ENCODE assay signal across 8 mouse cellular contexts in the genomic region with DNA sequence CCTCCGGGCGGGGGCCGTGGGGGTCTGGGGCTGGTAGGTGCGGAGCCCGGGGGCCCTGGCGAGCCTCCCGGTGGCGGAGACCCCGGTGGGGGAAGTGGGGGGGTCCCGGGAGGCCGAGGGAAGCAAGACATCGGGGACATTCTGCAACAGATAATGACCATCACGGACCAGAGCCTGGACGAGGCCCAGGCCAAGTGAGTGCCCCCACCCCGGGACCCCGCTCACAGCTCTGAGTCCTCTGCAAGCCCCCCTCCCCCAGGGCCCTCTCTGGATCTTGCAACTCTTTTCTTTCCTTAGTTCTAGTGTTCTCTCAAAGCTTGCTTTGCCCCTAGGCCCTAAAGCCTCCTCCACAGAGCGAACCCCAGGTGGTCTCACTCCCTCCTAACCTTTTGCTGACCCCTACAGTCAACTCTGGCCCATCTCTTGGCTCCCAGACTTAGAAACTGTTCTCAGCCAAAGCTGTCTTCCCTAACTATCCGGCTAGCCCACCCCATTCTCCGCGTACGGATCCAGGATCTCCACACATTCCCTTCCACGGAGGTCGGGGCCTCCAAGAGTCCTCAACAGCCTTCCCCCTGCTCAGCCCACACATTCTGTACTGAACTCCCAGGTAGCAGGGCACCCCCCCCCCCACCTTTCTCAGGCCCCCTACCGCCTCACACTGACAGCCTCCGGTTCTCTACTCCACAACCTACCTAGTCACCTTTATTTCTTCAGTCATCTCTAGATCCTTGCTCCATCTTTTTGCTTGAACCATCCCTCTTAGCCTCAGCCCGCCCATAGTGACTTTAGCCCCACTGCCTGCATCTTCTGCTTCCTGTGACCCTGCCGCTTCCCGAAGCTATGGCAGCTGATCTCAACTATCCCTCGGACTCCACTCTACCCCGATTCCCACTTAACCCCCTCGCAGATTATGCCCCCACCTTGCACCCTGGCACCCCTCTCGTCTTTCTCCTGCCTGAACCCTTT. TPM values are rescaled to one million over a fixed set of nuclear protein-coding genes. Genes with fewer than 3 reads are reported as not detected.
DNase-seq lines count a peak whose midpoint lies in the region; ATAC-seq and TF ChIP-seq lines count a peak whose summit lies in the region.

No protein-coding gene starts in this region.

- H3K9me3 ChIP-seq in forebrain, embryonic 12.5 days: no peaks in the 10 kb centered on the region
- H3K9me3 ChIP-seq in kidney, embryonic 14.5 days (ENCODE audit: control insufficient read depth, low read length): no peaks in the 10 kb centered on the region

- no peak for TF ChIP-seq POLR2A in bone marrow macrophage, adult 2 months (IDR thresholded peaks at IDR 0.05; ENCODE audit: borderline replicate concordance, low read depth, low read length)

- peak overlapping the region; percentile 94 for H3K4me2 ChIP-seq in forebrain, embryonic 12.5 days
- peak overlapping the region; percentile 94 for H3K4me2 ChIP-seq in kidney, embryonic 14.5 days (replicated peaks; ENCODE audit: low read depth, low read length)

- peak overlapping the region; percentile 100 for H3K9ac ChIP-seq in forebrain, embryonic 12.5 days
- H3K9ac ChIP-seq in kidney, embryonic 14.5 days (ENCODE audit: low read depth, low read length): peak overlapping the region; percentile 99

- DNase-seq in right cerebral cortex, postnatal 10 days (ENCODE audit: low spot score in 2 of 2): peak; percentile 65 to 71
- DNase-seq in right cerebral cortex, postnatal 14 days: no peak
- DNase-seq in thymus, postnatal 36 days: peak; percentile 27 to 36
- DNase-seq in spleen, postnatal 14 days (ENCODE audit: low spot score in 2 of 2): no peak

- peaks cover 27% of the 10 kb centered on the region for H3K36me3 ChIP-seq in forebrain, embryonic 12.5 days (replicated peaks)
- H3K36me3 ChIP-seq in kidney, embryonic 14.5 days (ENCODE audit: control insufficient read depth, insufficient read depth, low read length): peaks cover 26% of the 10 kb centered on the region
- peaks cover 19% of the 10 kb centered on the region; the same call in 1 of the 2 replicates for H3K36me3 ChIP-seq in macrophage (ENCODE audit: inconsistent target)

- peaks cover 56% of the 10 kb centered on the region for H3K79me2 ChIP-seq in macrophage (ENCODE audit: inconsistent target)

- H3K4me1 ChIP-seq in bone marrow macrophage, adult 2 months (ENCODE audit: control insufficient read depth, insufficient read depth, low read length): peaks cover 13% of the 10 kb centered on the region
- peaks cover 81% of the 10 kb centered on the region for H3K4me1 ChIP-seq in forebrain, embryonic 12.5 days
- H3K4me1 ChIP-seq in kidney, embryonic 14.5 days (ENCODE audit: control insufficient read depth, insufficient read depth, low read length): peaks cover 75% of the 10 kb centered on the region

- peak; percentile 22 for ATAC-seq in forebrain, embryonic 12.5 days (ENCODE audit: low FRiP score)
- peak; percentile 6; the same call in 1 of the 2 replicates for ATAC-seq in kidney, embryonic 14.5 days (ENCODE audit: low FRiP score, low TSS enrichment)

- no peak for TF ChIP-seq CTCF in bone marrow macrophage, adult 2 months (IDR thresholded peaks at IDR 0.05; ENCODE audit: low read depth, low read length)

- no peaks in the 10 kb centered on the region for H3K27me3 ChIP-seq in forebrain, embryonic 12.5 days
- no peaks in the 10 kb centered on the region for H3K27me3 ChIP-seq in kidney, embryonic 14.5 days (ENCODE audit: control insufficient read depth, insufficient read depth, low read length)

- H3K4me3 ChIP-seq in bone marrow macrophage, adult 2 months (ENCODE audit: insufficient read depth, low read length): peak overlapping the region; percentile 68
- peak overlapping the region; percentile 86 for H3K4me3 ChIP-seq in forebrain, embryonic 12.5 days (replicated peaks)
- peak overlapping the region; percentile 88 for H3K4me3 ChIP-seq in kidney, embryonic 14.5 days (ENCODE audit: low read length)
- H3K4me3 ChIP-seq in macrophage (ENCODE audit: inconsistent target): peak overlapping the region; percentile 53

- H3K27ac ChIP-seq in bone marrow macrophage, adult 2 months (ENCODE audit: insufficient read depth, low read depth, low read length): peak overlapping the region; percentile 69
- peak overlapping the region; percentile 100 for H3K27ac ChIP-seq in forebrain, embryonic 12.5 days
- H3K27ac ChIP-seq in kidney, embryonic 14.5 days (ENCODE audit: low read depth, low read length): peak overlapping the region; percentile 100
- peak overlapping the region; percentile 71 for H3K27ac ChIP-seq in macrophage

- WGBS in forebrain, embryonic 12.5 days: 2% methylated on average over 26 of the region's 32 CpGs
- under 1% methylated on average over 29 of the region's 32 CpGs for WGBS in kidney, embryonic 14.5 days
- WGBS in macrophage (ENCODE audit: missing documents): 2% methylated on average over 32 of the region's 32 CpGs

RNA-seq across cellular contexts. Expression of a gene that starts 1.8 kb away (rescaled TPM):
- 85.9 and 90.0 TPM in 2 replicates for polyA plus RNA-seq in bone marrow macrophage, adult 2 months (2012; ENCODE audit: insufficient read depth, insufficient read length, missing spikeins)
- 16.6 and 17.8 TPM in 2 replicates for polyA plus RNA-seq in forebrain, embryonic 12.5 days (2016; fragmentation: Nextera tagmentation; extraction: Ambion mirVana)
- polyA plus RNA-seq in kidney, embryonic 14.5 days (2014; fragmentation: Nextera tagmentation; extraction: Ambion mirVana): 17.8 and 20.9 TPM in 2 replicates
- total RNA-seq in macrophage (2018; cell fraction: chromatin; rRNA removed): 100 to 1,000 TPM in 3 of 26 experiments, 10 to 100 TPM in 23; 13.4 to 110 (median 51.5) TPM
- total RNA-seq in macrophage (2018; cell fraction: cytosol; rRNA removed): 10 to 100 TPM; 23.9 to 61.8 (median 51.4) TPM
- total RNA-seq in macrophage (2018; cell fraction: nucleus; rRNA removed): 10 to 100 TPM; 18.6 to 84.5 (median 38.1) TPM
- polyA plus RNA-seq in macrophage (2018): 44.7 to 64.2 TPM (median 45.7 TPM) in 3 replicates

RNA-seq across cellular contexts. Expression of a gene that starts 3.3 kb away (rescaled TPM):
- polyA plus RNA-seq in bone marrow macrophage, adult 2 months (2012; ENCODE audit: insufficient read depth, insufficient read length, missing spikeins): 217 and 244 TPM in 2 replicates
- polyA plus RNA-seq in forebrain, embryonic 12.5 days (2016; fragmentation: Nextera tagmentation; extraction: Ambion mirVana): 2.0 and 2.7 TPM in 2 replicates
- 19.3 and 21.4 TPM in 2 replicates for polyA plus RNA-seq in kidney, embryonic 14.5 days (2014; fragmentation: Nextera tagmentation; extraction: Ambion mirVana)
- total RNA-seq in macrophage (2018; cell fraction: chromatin; rRNA removed): 10 to 100 TPM in 22 of 26 experiments, 1 to 10 TPM in 4; 4.8 to 81.2 (median 28.1) TPM
- 100 to 1,000 TPM; 107 to 228 (median 174) TPM for total RNA-seq in macrophage (2018; cell fraction: cytosol; rRNA removed)
- total RNA-seq in macrophage (2018; cell fraction: nucleus; rRNA removed): 100 to 1,000 TPM in 5 of 26 experiments, 10 to 100 TPM in 21; 22.6 to 150 (median 71.5) TPM
- 124 to 167 TPM (median 152 TPM) in 3 replicates for polyA plus RNA-seq in macrophage (2018)

RNA-seq across cellular contexts. Expression of a gene that starts 4.8 kb away (rescaled TPM):
- 1.3 and 2.2 TPM in 2 replicates for polyA plus RNA-seq in bone marrow macrophage, adult 2 months (2012; ENCODE audit: insufficient read depth, insufficient read length, missing spikeins)
- polyA plus RNA-seq in forebrain, embryonic 12.5 days (2016; fragmentation: Nextera tagmentation; extraction: Ambion mirVana): 2.6 and 2.9 TPM in 2 replicates
- 5.8 and 6.6 TPM in 2 replicates for polyA plus RNA-seq in kidney, embryonic 14.5 days (2014; fragmentation: Nextera tagmentation; extraction: Ambion mirVana)
- 10 to 100 TPM in 5 of 26 experiments, 1 to 10 TPM in 20, under 1 TPM in 1; 0.71 to 15.6 (median 6.0) TPM for total RNA-seq in macrophage (2018; cell fraction: chromatin; rRNA removed)
- total RNA-seq in macrophage (2018; cell fraction: cytosol; rRNA removed): under 1 TPM in 14 of 26 experiments, not detected in 12; 0.11 to 0.44 (median 0.22) TPM
- 1 to 10 TPM in 22 of 26 experiments, under 1 TPM in 4; 0.72 to 9.9 (median 2.8) TPM for total RNA-seq in macrophage (2018; cell fraction: nucleus; rRNA removed)
- polyA plus RNA-seq in macrophage (2018): 0.22 to 0.38 TPM (median 0.27 TPM) in 3 replicates

RNA-seq across cellular contexts. Expression of a gene that starts 10.6 kb away (rescaled TPM):
- polyA plus RNA-seq in bone marrow macrophage, adult 2 months (2012; ENCODE audit: insufficient read depth, insufficient read length, missing spikeins): 110 and 116 TPM in 2 replicates
- polyA plus RNA-seq in forebrain, embryonic 12.5 days (2016; fragmentation: Nextera tagmentation; extraction: Ambion mirVana): 241 and 247 TPM in 2 replicates
- 118 and 139 TPM in 2 replicates for polyA plus RNA-seq in kidney, embryonic 14.5 days (2014; fragmentation: Nextera tagmentation; extraction: Ambion mirVana)
- total RNA-seq in macrophage (2018; cell fraction: chromatin; rRNA removed): 10 to 100 TPM in 14 of 26 experiments, 1 to 10 TPM in 12; 1.4 to 22.9 (median 11.5) TPM
- 10 to 100 TPM; 35.2 to 53.0 (median 44.0) TPM for total RNA-seq in macrophage (2018; cell fraction: cytosol; rRNA removed)
- total RNA-seq in macrophage (2018; cell fraction: nucleus; rRNA removed): 10 to 100 TPM in 22 of 26 experiments, 1 to 10 TPM in 4; 8.7 to 49.5 (median 22.8) TPM
- polyA plus RNA-seq in macrophage (2018): 45.1 to 50.3 TPM (median 47.5 TPM) in 3 replicates

RNA-seq across cellular contexts. Expression of a gene that starts 11.2 kb away (rescaled TPM):
- 93.0 and 101 TPM in 2 replicates for polyA plus RNA-seq in bone marrow macrophage, adult 2 months (2012; ENCODE audit: insufficient read depth, insufficient read length, missing spikeins)
- 70.5 and 73.9 TPM in 2 replicates for polyA plus RNA-seq in forebrain, embryonic 12.5 days (2016; fragmentation: Nextera tagmentation; extraction: Ambion mirVana)
- polyA plus RNA-seq in kidney, embryonic 14.5 days (2014; fragmentation: Nextera tagmentation; extraction: Ambion mirVana): 61.7 and 75.3 TPM in 2 replicates
- total RNA-seq in macrophage (2018; cell fraction: chromatin; rRNA removed): 10 to 100 TPM; 23.6 to 67.0 (median 37.8) TPM
- total RNA-seq in macrophage (2018; cell fraction: cytosol; rRNA removed): 100 to 1,000 TPM in 3 of 26 experiments, 10 to 100 TPM in 23; 62.1 to 103 (median 87.3) TPM
- 10 to 100 TPM; 52.2 to 90.0 (median 71.3) TPM for total RNA-seq in macrophage (2018; cell fraction: nucleus; rRNA removed)
- 67.5 to 77.3 TPM (median 76.0 TPM) in 3 replicates for polyA plus RNA-seq in macrophage (2018)

Comparison
In these comparisons a context has a peak if more than half of its experiments do, and no peak if none do; other contexts are left out.
1. DNase-seq: peak in right cerebral cortex, postnatal 10 days (2 of 2) and thymus, postnatal 36 days (2 of 2); none in right cerebral cortex, postnatal 14 days (single experiment) and spleen, postnatal 14 days (0 of 2).
2. Peak in every context shown above with its lines, with median percentiles within 50 percentile points of each other: H3K27ac ChIP-seq and H3K4me3 ChIP-seq.